Mouse (Mus musculus): ENCODE results near the gene Efemp2. TPM values are rescaled to one million over a fixed set of nuclear protein-coding genes. Genes with fewer than 3 reads are reported as not detected.

Efemp2 gene
- polyA plus RNA-seq, 1 experiment from 2014 or later, result 16.0 TPM

DNA sequence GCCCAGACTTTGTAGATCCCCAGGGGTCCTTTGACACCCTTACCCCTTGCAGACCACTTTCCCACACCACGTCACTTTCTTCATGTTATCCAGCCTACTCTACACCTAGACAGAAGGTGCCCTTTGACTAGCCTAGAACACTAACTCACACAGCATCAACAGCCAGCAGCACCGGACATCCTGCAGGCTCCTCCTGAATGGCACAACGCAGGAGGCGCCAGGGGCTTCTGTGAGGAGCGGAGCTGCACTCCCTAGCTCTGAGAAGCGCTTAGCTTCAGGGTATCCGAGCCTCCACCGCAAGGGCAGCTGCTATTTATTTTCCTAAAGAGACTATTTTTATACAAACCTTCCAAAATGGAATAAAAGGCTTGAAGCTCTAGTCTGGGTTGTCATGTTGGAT lies 18.2 kb upstream of the Efemp2 start:
- peaks cover 23% of the 10 kb centered on the region for H3K27me3 ChIP-seq
- no peak for ATAC-seq (ENCODE audit: insufficient read depth)
- peak overlapping the region; percentile 100 for H3K4me2 ChIP-seq
- WGBS (ENCODE audit: insufficient replicate concordance), result 59% methylated on average over 8 of the region's 8 CpGs
- peaks cover 47% of the 10 kb centered on the region for H3K4me1 ChIP-seq (replicated peaks)
- H3K27ac ChIP-seq (replicated peaks), result no peak overlapping the region
- H3K4me3 ChIP-seq (replicated peaks), result peak overlapping the region; percentile 76; the same call in 1 of the 2 replicates
- H3K36me3 ChIP-seq (replicated peaks), result no peaks in the 10 kb centered on the region
- no peak overlapping the region for H3K9ac ChIP-seq
- no peaks in the 10 kb centered on the region for H3K9me3 ChIP-seq (replicated peaks)

DNA sequence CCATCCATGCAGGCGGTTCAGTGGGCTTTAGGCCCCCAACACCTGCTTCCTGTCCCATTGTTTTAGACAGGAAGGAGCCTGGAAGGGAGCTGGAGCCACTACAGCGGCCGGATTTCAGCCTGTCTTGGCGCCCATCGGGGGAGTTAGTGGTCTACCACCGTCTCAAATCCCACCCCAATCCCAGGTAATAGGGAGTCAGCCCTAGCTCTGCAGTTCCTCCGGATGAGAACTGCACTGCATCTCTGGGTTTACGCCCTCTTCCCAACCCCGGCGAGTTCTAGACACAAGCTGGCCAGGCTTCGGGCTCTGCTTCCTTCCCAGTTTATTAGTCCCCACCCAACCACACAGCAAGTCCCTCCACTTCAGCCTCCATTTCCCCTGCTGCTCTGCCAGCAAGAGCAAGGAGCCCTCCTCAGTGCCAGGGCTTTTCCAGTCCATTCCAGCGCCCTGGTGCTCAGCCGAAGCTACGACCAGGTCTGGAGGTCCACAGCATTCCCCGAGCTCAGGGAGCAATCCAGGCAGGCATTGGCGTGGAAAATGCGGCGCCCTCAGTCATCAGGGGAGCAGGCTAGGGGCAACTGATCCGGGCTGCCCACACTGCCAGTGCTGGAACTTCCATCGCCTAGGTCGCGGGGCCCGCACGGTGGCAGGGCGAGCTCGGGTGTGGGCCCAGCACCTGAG lies 17.4 kb upstream of the Efemp2 start:
- Histone ChIP-seq H3K4me1 (replicated peaks) (peaks cover 56% of the 10 kb centered on the region), H3K4me2 (peak overlapping the region; percentile 100), H3K9me3 (replicated peaks) (no peaks in the 10 kb centered on the region), H3K4me3 (replicated peaks) (peak overlapping the region; percentile 76), H3K36me3 (replicated peaks) (no peaks in the 10 kb centered on the region; the same call in 1 of the 2 replicates), H3K9ac (peak overlapping the region; percentile 75), H3K27ac (replicated peaks) (peak overlapping the region; percentile 77; the same call in 1 of the 2 replicates), H3K27me3 (peaks cover 14% of the 10 kb centered on the region)
- no peak for ATAC-seq (ENCODE audit: insufficient read depth)
- WGBS (ENCODE audit: insufficient replicate concordance), result 3% methylated on average over 26 of the region's 26 CpGs

GRCm38 (mm10) chr19:5456922-5457745 lies 16.6 kb upstream of the Efemp2 start:
- peak overlapping the region; percentile 75 for H3K9ac ChIP-seq
- peak overlapping the region; percentile 77 for H3K27ac ChIP-seq (replicated peaks)
- peak overlapping the region; percentile 76 for H3K4me3 ChIP-seq (replicated peaks)
- H3K9me3 ChIP-seq (replicated peaks), result no peaks in the 10 kb centered on the region
- peak overlapping the region; percentile 100 for H3K4me2 ChIP-seq
- H3K36me3 ChIP-seq (replicated peaks), result no peaks in the 10 kb centered on the region; the same call in 1 of the 2 replicates
- peaks cover 10% of the 10 kb centered on the region for H3K27me3 ChIP-seq
- WGBS (ENCODE audit: insufficient replicate concordance), result under 1% methylated on average over 70 of the region's 70 CpGs
- peaks cover 57% of the 10 kb centered on the region for H3K4me1 ChIP-seq (replicated peaks)
- ATAC-seq (ENCODE audit: insufficient read depth), result peak; percentile 85

DNA sequence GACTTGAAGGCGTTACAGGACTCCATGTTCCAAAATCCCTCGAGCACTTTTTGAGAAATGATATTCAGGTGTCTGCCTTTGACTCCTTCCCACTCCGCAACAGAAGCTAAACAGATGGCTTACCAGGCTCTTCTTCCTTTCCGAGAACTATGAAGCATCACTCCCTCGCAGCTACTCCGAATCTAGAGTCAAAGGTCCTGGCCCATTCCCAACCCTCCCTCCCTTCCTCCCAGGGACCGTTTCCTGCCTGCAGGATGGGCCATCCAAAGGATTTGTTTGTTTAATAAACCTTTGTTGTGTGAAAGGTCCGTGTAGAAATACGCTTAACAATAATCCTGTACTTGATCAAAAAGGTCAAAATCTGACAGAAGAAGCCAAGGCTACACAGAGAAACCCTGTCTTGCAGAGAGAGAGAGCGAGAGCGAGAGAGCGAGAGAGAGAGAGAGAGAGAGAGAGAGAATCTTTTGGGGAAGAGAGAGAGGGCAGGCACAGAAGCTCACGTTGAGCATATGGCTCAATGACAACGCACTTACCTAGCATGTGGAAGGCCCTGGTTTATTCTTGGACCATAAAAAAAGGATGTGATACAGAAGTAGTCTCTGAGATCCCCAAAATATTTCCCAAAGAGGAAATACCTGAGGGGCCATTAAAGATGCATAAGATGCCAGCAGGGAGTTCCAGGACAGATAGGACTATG lies 15.9 kb upstream of the Efemp2 start, which contains the start of gene Ccdc85b:
Ccdc85b (minus strand) TSS at position 149 of the 697 bp plus-strand sequence.
- H3K27ac ChIP-seq (replicated peaks), result peak within 1 kb of the TSS; percentile 77
- H3K9me3 ChIP-seq (replicated peaks), result no peaks in the 10 kb centered on the region
- no peaks in the 10 kb centered on the region; the same call in 1 of the 2 replicates for H3K36me3 ChIP-seq (replicated peaks)
- ATAC-seq (ENCODE audit: insufficient read depth), result peak; percentile 5; the same call in 1 of the 2 replicates
- peak within 1 kb of the TSS; percentile 75 for H3K9ac ChIP-seq
- 11% methylated on average over 14 of the region's 14 CpGs for WGBS (ENCODE audit: insufficient replicate concordance)
- peak within 1 kb of the TSS; percentile 100 for H3K4me2 ChIP-seq
- H3K27me3 ChIP-seq, result peaks cover 10% of the 10 kb centered on the region
- H3K4me3 ChIP-seq (replicated peaks), result peak within 1 kb of the TSS; percentile 76
- H3K4me1 ChIP-seq (replicated peaks), result peaks cover 57% of the 10 kb centered on the region

DNA sequence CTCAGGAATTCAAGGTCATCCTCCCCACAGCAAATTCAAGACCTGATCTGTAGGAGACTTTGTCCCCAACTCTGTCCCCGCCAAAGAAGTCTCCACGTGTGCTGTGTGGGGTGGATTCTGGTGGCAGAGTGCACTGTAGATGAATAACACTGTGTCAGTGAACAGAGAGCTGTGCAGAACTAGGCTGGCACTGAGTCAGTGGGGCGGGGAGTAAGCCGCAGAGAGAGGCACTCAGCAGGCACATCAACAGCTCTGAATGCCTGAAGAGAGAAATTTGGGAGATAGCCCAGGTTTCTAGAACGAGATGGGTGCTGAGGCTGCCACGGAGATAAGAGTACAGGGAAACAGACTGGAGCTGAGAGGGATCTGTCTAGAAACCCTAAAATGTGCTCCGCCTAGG lies 14.7 kb upstream of the Efemp2 start:
- ATAC-seq (ENCODE audit: insufficient read depth), result no peak
- Histone ChIP-seq H3K9me3 (replicated peaks) (no peaks in the 10 kb centered on the region), H3K4me1 (replicated peaks) (peaks cover 60% of the 10 kb centered on the region), H3K9ac (no peak overlapping the region), H3K4me2 (no peak overlapping the region), H3K27ac (replicated peaks) (no peak overlapping the region), H3K27me3 (peaks cover 10% of the 10 kb centered on the region), H3K36me3 (replicated peaks) (peaks cover 11% of the 10 kb centered on the region), H3K4me3 (replicated peaks) (no peak overlapping the region)
- 52% methylated on average over 7 of the region's 7 CpGs for WGBS (ENCODE audit: insufficient replicate concordance)

DNA sequence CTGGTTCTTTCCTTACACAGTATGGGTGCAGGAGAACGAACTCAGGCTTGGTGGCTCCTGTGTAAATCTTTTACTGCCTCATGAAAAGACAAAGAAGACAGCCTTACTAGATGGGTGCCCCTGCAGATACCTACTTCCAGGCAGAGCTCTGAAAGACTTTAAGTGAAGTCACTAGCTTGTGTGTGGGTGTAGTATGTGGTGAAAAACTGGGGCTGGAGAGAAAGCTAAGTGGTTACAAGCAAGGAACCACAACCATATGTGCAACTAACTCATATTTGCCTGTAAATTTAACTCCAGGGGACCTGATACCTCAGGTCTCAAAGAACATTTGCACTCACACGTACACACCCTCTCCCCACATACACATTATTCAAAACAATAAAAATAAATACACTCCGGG lies 13.9 kb upstream of the Efemp2 start:
- ATAC-seq (ENCODE audit: insufficient read depth), result no peak

GRCm38 (mm10) chr19:5460465-5460911 lies 13.3 kb upstream of the Efemp2 start, which contains the start of gene Fibp:
TSS of gene Fibp (plus strand) at chr19:5460615.
- peak within 1 kb of the TSS; percentile 67 for H3K27ac ChIP-seq (replicated peaks)
- peak within 1 kb of the TSS; percentile 87 for H3K4me3 ChIP-seq (replicated peaks)
- peaks cover 10% of the 10 kb centered on the region for H3K27me3 ChIP-seq
- WGBS (ENCODE audit: insufficient replicate concordance), result under 1% methylated on average over 32 of the region's 32 CpGs
- H3K9me3 ChIP-seq (replicated peaks), result no peaks in the 10 kb centered on the region
- peaks cover 24% of the 10 kb centered on the region for H3K36me3 ChIP-seq (replicated peaks)
- H3K4me2 ChIP-seq, result peak within 1 kb of the TSS; percentile 92
- H3K4me1 ChIP-seq (replicated peaks), result peaks cover 53% of the 10 kb centered on the region
- peak within 1 kb of the TSS; percentile 79 for H3K9ac ChIP-seq
- peak; percentile 58 for ATAC-seq (ENCODE audit: insufficient read depth)

More for the DNA sequence above, 13.9 kb upstream of the Efemp2 start:
- Histone ChIP-seq H3K4me2 (peak overlapping the region; percentile 92), H3K36me3 (replicated peaks) (peaks cover 18% of the 10 kb centered on the region), H3K27me3 (peaks cover 10% of the 10 kb centered on the region), H3K9me3 (replicated peaks) (no peaks in the 10 kb centered on the region), H3K4me1 (replicated peaks) (peaks cover 59% of the 10 kb centered on the region), H3K9ac (peak overlapping the region; percentile 79), H3K27ac (replicated peaks) (no peak overlapping the region), H3K4me3 (replicated peaks) (peak overlapping the region; percentile 87)
- 22% methylated on average over 3 of the region's 3 CpGs for WGBS (ENCODE audit: insufficient replicate concordance)

DNA sequence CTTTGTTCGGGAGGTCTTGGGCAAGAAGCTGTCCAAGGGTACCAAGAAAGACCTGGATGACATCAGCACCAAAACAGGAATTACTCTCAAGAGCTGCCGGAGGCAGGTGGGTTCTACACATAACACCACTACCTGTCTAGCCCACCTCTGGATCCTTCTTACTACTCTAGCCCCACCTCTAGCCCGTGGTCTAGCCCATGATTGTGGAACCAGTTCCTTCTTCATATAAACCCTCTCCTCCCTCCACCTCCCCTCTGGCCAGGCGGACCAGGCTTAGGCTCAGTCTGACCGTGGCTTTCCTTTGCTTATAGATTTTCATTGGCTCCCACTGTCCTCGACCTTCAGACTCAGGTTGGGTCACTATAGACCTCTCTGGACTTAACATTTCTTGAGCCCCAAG lies 12.3 kb upstream of the Efemp2 start:
- peaks cover 33% of the 10 kb centered on the region for H3K36me3 ChIP-seq (replicated peaks)
- no peak overlapping the region for H3K27ac ChIP-seq (replicated peaks)
- 73% methylated on average over 6 of the region's 6 CpGs for WGBS (ENCODE audit: insufficient replicate concordance)
- peak overlapping the region; percentile 92 for H3K4me2 ChIP-seq
- H3K4me3 ChIP-seq (replicated peaks), result peak overlapping the region; percentile 87
- peak overlapping the region; percentile 79; the same call in 1 of the 2 replicates for H3K9ac ChIP-seq
- ATAC-seq (ENCODE audit: insufficient read depth), result no peak
- peaks cover 44% of the 10 kb centered on the region for H3K4me1 ChIP-seq (replicated peaks)
- H3K9me3 ChIP-seq (replicated peaks), result no peaks in the 10 kb centered on the region
- H3K27me3 ChIP-seq, result peaks cover 5% of the 10 kb centered on the region

DNA sequence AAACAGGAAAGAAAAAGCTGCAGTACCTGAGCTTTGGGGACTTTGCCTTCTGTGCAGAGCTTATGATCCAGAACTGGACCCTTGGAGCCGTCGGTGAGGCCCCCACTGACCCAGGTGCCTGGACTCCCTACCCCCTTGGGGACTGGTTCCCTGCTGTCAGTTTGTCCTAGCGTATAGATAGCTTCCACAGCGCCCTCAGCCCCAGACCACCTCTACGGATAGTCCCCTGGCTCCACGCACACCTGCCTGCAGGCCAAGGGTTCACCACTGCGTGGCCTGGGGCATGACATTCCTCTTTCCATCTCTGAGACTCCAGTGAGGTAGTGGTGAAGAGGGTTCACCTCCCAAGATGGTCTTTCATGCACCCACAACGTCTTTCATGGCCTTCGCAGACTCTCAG lies 10.5 kb upstream of the Efemp2 start:
- Histone ChIP-seq H3K4me3 (replicated peaks) (no peak overlapping the region), H3K27ac (replicated peaks) (no peak overlapping the region), H3K9ac (no peak overlapping the region), H3K27me3 (no peaks in the 10 kb centered on the region), H3K4me2 (no peak overlapping the region), H3K36me3 (replicated peaks) (peaks cover 41% of the 10 kb centered on the region), H3K9me3 (replicated peaks) (no peaks in the 10 kb centered on the region), H3K4me1 (replicated peaks) (peaks cover 26% of the 10 kb centered on the region)
- ATAC-seq (ENCODE audit: insufficient read depth), result no peak
- 78% methylated on average over 9 of the region's 9 CpGs for WGBS (ENCODE audit: insufficient replicate concordance)

DNA sequence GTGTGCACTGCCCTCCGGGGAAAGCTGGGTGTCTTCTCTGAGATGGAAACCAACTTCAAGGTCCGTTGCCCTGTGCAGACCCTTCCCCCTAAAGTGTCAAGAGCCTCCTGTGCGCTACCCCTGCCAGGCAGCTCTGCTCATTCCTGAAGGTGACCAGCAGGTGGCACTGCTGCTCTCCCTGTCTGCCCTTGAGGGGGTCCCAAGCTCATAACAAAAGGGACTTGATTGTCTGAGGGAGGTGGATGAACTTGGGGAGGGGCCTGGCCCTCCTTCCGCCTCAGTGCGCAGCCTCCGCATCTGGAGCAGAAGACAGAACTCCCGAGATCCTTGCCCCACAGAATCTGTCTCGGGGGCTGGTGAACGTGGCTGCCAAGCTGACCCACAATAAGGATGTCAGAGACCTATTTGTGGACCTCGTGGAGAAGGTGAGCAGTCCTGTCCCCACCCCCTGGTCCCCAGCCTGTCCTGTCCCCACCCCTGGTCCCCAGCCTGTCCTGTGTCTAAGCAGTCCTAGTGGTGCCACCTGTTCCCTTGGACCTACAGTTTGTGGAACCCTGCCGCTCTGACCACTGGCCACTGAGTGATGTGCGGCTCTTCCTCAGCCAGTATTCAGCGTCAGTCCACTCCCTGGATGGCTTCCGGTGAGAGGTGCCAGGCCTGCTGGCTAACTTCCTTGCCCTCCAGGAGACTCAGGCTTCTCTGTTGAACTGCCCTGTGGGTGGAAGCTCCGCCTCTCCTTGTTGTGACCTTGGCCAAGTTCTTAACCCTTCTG lies 9.8 kb upstream of the Efemp2 start:
- H3K27me3 ChIP-seq, result 0 out of 2 replicates have a peak, but pooled peaks cover 6% of the 10 kb centered on the region
- no peak overlapping the region for H3K4me2 ChIP-seq
- WGBS (ENCODE audit: insufficient replicate concordance), result 63% methylated on average over 15 of the region's 15 CpGs
- no peak for ATAC-seq (ENCODE audit: insufficient read depth)
- peaks cover 24% of the 10 kb centered on the region for H3K4me1 ChIP-seq (replicated peaks)
- no peak overlapping the region for H3K4me3 ChIP-seq (replicated peaks)
- no peaks in the 10 kb centered on the region for H3K9me3 ChIP-seq (replicated peaks)
- no peak overlapping the region for H3K9ac ChIP-seq
- no peak overlapping the region for H3K27ac ChIP-seq (replicated peaks)
- H3K36me3 ChIP-seq (replicated peaks), result peaks cover 41% of the 10 kb centered on the region
